Mouse (Mus musculus): ENCODE results near the gene Tssc4. TPM values are rescaled to one million over a fixed set of nuclear protein-coding genes. Genes with fewer than 3 reads are reported as not detected.
A peak's percentile ranks its signal among the peaks of the same experiment; 100 is the strongest.

Gene Tssc4
- total and polyA plus RNA-seq, 3 experiments: 75.6 to 76.9 TPM; not detected in 1

DNA sequence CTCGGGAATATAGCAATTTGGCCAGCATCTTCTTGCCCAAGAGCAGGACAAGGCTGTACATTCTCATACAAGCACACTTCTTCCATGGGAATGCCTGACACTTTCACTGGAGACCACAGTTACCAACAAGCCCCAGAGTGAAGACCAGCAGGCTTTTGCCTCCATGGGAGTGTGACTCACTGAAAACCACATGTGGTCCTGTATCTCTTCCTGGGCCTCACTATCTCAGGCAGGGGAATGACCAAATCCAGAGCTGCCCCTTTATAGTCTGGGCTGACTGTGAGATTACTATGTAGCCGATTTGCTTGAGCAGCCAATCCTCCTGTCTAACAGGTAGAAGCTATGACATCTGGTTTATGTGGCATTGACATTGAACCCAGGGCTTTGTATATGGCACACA, 14.7 kb downstream of the Tssc4 start:
- H3K27me3 ChIP-seq (ENCODE audit: control insufficient read depth in 1 of 2, insufficient read depth in 2 of 2, low read length in 2 of 2): no peaks in the 10 kb centered on the region
- H3K9me3 ChIP-seq (replicated peaks; ENCODE audit: insufficient read depth, low read length): no peaks in the 10 kb centered on the region
- no peak overlapping the region for H3K27ac ChIP-seq (ENCODE audit: control insufficient read depth, low read depth, low read length)
- H3K9ac ChIP-seq (ENCODE audit: control insufficient read depth, low read depth, low read length, poor library complexity, severe bottlenecking): no peak overlapping the region
- H3K4me3 ChIP-seq (ENCODE audit: control insufficient read depth in 1 of 2, insufficient read depth in 1 of 2, low read depth in 2 of 2, low read length in 2 of 2): no peak overlapping the region
- H3K79me2 ChIP-seq (ENCODE audit: control insufficient read depth, insufficient read depth, low read length, poor library complexity): no peaks in the 10 kb centered on the region
- TF ChIP-seq JUND (IDR thresholded peaks at IDR 0.05; ENCODE audit: low read depth, low read length): peak; percentile 73; the same call in 1 of the 2 replicates
- peak; percentile 57 for TF ChIP-seq GATA1 (IDR thresholded peaks at IDR 0.05; ENCODE audit: low read depth, low read length)
- no peak for TF ChIP-seq GABPA (IDR thresholded peaks at IDR 0.05; ENCODE audit: low read depth, low read length)
- no peak for TF ChIP-seq SIN3A (IDR thresholded peaks at IDR 0.05; ENCODE audit: low read length)
- TF ChIP-seq EP300 (IDR thresholded peaks at IDR 0.05; ENCODE audit: low read depth in 1 of 2, low read length in 2 of 2): peak; percentile 38 to 57; a peak in 3 of 4 replicates
- TF ChIP-seq ETS1 (IDR thresholded peaks at IDR 0.05; ENCODE audit: low read depth, low read length): 0 out of 2 replicates have a peak, but pooled peaks have one; percentile 16
- peaks cover 6 to 32% of the 10 kb centered on the region in 2 experiments; a peak in 3 of 4 replicates for H3K4me1 ChIP-seq (ENCODE audit: control insufficient read depth in 1 of 2, insufficient read depth in 2 of 2, low read length in 2 of 2)
- H3K36me3 ChIP-seq (ENCODE audit: control insufficient read depth in 1 of 2, insufficient read depth in 2 of 2, low read length in 2 of 2): peaks cover 0 to 18% of the 10 kb centered on the region in 2 experiments; a peak in 2 of 4 replicates
- DNase-seq (ENCODE audit: low read depth, low spot score): peak; percentile 39

DNA sequence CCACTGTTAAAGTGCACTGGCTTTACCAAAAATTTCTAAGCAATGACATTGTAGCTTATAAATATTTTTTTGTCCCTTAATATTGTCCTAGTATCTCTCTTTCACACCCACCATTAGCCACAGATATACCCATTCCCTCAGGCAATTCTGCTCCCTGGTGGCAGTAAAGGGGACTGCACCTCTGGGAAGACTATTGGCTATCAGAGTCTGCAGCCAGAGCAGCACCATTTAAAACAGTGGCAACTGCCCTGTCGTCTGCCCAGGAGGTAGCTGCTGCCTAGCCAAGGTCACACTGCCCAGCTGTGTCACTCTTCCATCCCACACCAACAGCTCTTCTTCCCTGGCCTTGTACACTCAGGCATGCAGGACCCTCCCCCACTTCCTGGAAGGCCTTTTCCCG, 17.3 kb downstream of the Tssc4 start:
- Histone ChIP-seq H3K79me2 (ENCODE audit: control insufficient read depth, insufficient read depth, low read length, poor library complexity) (no peaks in the 10 kb centered on the region), H3K27ac (ENCODE audit: control insufficient read depth, low read depth, low read length) (no peak overlapping the region), H3K4me1 (ENCODE audit: control insufficient read depth in 1 of 2, insufficient read depth in 2 of 2, low read length in 2 of 2) (peaks cover 3 to 26% of the 10 kb centered on the region in 2 experiments; a peak in 3 of 4 replicates), H3K4me3 (ENCODE audit: control insufficient read depth in 1 of 2, insufficient read depth in 1 of 2, low read depth in 2 of 2, low read length in 2 of 2) (no peak overlapping the region), H3K27me3 (ENCODE audit: control insufficient read depth in 1 of 2, insufficient read depth in 2 of 2, low read length in 2 of 2) (peaks cover 0 to 2% of the 10 kb centered on the region in 2 experiments; a peak in 2 of 4 replicates), H3K36me3 (ENCODE audit: control insufficient read depth in 1 of 2, insufficient read depth in 2 of 2, low read length in 2 of 2) (peaks cover 0 to 14% of the 10 kb centered on the region in 2 experiments; a peak in 2 of 4 replicates), H3K9me3 (replicated peaks; ENCODE audit: insufficient read depth, low read length) (no peaks in the 10 kb centered on the region), H3K9ac (ENCODE audit: control insufficient read depth, low read depth, low read length, poor library complexity, severe bottlenecking) (no peak overlapping the region)
- DNase-seq (ENCODE audit: low read depth, low spot score): peak; percentile 78
- TF ChIP-seq ZC3H11A (IDR thresholded peaks at IDR 0.05; ENCODE audit: low read depth, low read length) (peak; percentile 96), SMC3 (IDR thresholded peaks at IDR 0.05; ENCODE audit: low read depth, low read length) (peak; percentile 99), RCOR1 (IDR thresholded peaks at IDR 0.05; ENCODE audit: low read depth, low read length) (no peak), MEF2A (IDR thresholded peaks at IDR 0.05; ENCODE audit: extremely low read depth, insufficient replicate concordance, low read depth, low read length, poor library complexity, severe bottlenecking) (no peak), ZNF384 (IDR thresholded peaks at IDR 0.05; ENCODE audit: low read depth, low read length) (no peak), CTCF (IDR thresholded peaks at IDR 0.05 in 2 of 3, conservative IDR thresholded peaks at IDR 0.05 in 1 of 3; ENCODE audit: control insufficient read depth in 1 of 3, insufficient read depth in 1 of 3, low read depth in 2 of 3, low read length in 3 of 3, poor library complexity in 1 of 3, severe bottlenecking in 1 of 3) (peak; percentile 87 to 97 (median 94)), NRF1 (IDR thresholded peaks at IDR 0.05; ENCODE audit: insufficient read depth, low read depth, low read length, poor library complexity, severe bottlenecking) (no peak), MYC (IDR thresholded peaks at IDR 0.05; ENCODE audit: low read depth, low read length) (no peak), MYB (IDR thresholded peaks at IDR 0.05; ENCODE audit: low read depth, low read length) (no peak), TBP (IDR thresholded peaks at IDR 0.05; ENCODE audit: low read depth, low read length) (no peak), GATA1 (IDR thresholded peaks at IDR 0.05; ENCODE audit: low read depth, low read length) (no peak), MAX (IDR thresholded peaks at IDR 0.05; ENCODE audit: low read length) (no peak), UBTF (IDR thresholded peaks at IDR 0.05; ENCODE audit: borderline replicate concordance, insufficient read depth, low read depth, low read length) (no peak), RAD21 (IDR thresholded peaks at IDR 0.05; ENCODE audit: low read depth, low read length) (peak; percentile 95), POLR2A (IDR thresholded peaks at IDR 0.05; ENCODE audit: control insufficient read depth in 1 of 2, insufficient read depth in 1 of 2, low read depth in 1 of 2, low read length in 2 of 2, poor library complexity in 1 of 2) (no peak), POLR2AphosphoS5 (IDR thresholded peaks at IDR 0.05; ENCODE audit: borderline replicate concordance, low read depth, low read length) (no peak), MAZ (IDR thresholded peaks at IDR 0.05; ENCODE audit: low read depth, low read length) (peak; percentile 33; the same call in 1 of the 2 replicates), ETS1 (IDR thresholded peaks at IDR 0.05; ENCODE audit: low read depth, low read length) (no peak)

Measured in MEL (cell line).